Mouse (Mus musculus): ENCODE results near the gene Ndufaf1. TPM values are rescaled to one million over a fixed set of nuclear protein-coding genes. Genes with fewer than 3 reads are reported as not detected.

Ndufaf1 gene
- polyA plus RNA-seq, 1 experiment from 2014 or later = 38.3 TPM

Other genes with a start within 250 kb of the Ndufaf1 start
- gene Ino80, start 185.1 kb downstream of the Ndufaf1 start, polyA plus RNA-seq (2015; fragmentation: Nextera tagmentation; extraction: Ambion mirVana) = 4.1 and 4.6 TPM in 2 replicates
- gene Exd1, start 115.2 kb downstream of the Ndufaf1 start, polyA plus RNA-seq (2015; fragmentation: Nextera tagmentation; extraction: Ambion mirVana) = 0.34 and 0.59 TPM in 2 replicates
- gene Chp1, start 115.1 kb downstream of the Ndufaf1 start, polyA plus RNA-seq (2015; fragmentation: Nextera tagmentation; extraction: Ambion mirVana) = 65.7 and 69.6 TPM in 2 replicates
- 80.5 and 82.5 TPM in 2 replicates for gene Nusap1, start 44.5 kb downstream of the Ndufaf1 start, polyA plus RNA-seq (2015; fragmentation: Nextera tagmentation; extraction: Ambion mirVana)
- 26.3 and 27.6 TPM in 2 replicates for gene Oip5, start 44.4 kb downstream of the Ndufaf1 start, polyA plus RNA-seq (2015; fragmentation: Nextera tagmentation; extraction: Ambion mirVana)
- 63.4 and 81.4 TPM in 2 replicates for gene Rtf1, start 12.2 kb upstream of the Ndufaf1 start, polyA plus RNA-seq (2015; fragmentation: Nextera tagmentation; extraction: Ambion mirVana)
- 0.62 and 0.65 TPM in 2 replicates for gene Itpka, start 79.5 kb upstream of the Ndufaf1 start, polyA plus RNA-seq (2015; fragmentation: Nextera tagmentation; extraction: Ambion mirVana)
- 0.13 and 0.14 TPM in 2 replicates for gene Ltk, start 97.6 kb upstream of the Ndufaf1 start, polyA plus RNA-seq (2015; fragmentation: Nextera tagmentation; extraction: Ambion mirVana)
- 22.7 and 27.5 TPM in 2 replicates for gene Rpap1, start 124.7 kb upstream of the Ndufaf1 start, polyA plus RNA-seq (2015; fragmentation: Nextera tagmentation; extraction: Ambion mirVana)
- gene Tyro3, start 134.9 kb upstream of the Ndufaf1 start, polyA plus RNA-seq (2015; fragmentation: Nextera tagmentation; extraction: Ambion mirVana) = 17.1 and 18.7 TPM in 2 replicates
- gene Mga, start 234.4 kb upstream of the Ndufaf1 start, polyA plus RNA-seq (2015; fragmentation: Nextera tagmentation; extraction: Ambion mirVana) = 28.5 and 28.8 TPM in 2 replicates

Measured in forebrain, embryonic 13.5 days (tissue).